Mouse (Mus musculus) heart, embryonic 16.5 days (tissue): ENCODE measurements around the gene Rundc1. TPM values are rescaled to one million over a fixed set of nuclear protein-coding genes. Genes with fewer than 3 reads are reported as not detected.
A peak's percentile ranks its signal among the peaks of the same experiment; 100 is the strongest.
"Not testable (repeated sequence)": the region's sequence is repeated elsewhere in the genome, so short reads cannot be mapped to it uniquely, and the experiment has no call there.

ENCODE experiments used
- ATAC-seq: fragments of 200-750 bp; cut with Nextera tagmentation; replicated peaks from 2 replicates; pipeline ENCODE4 v1.8.0; 2017; ENCODE audit warnings: moderate number of reproducible peaks; ENCODE audit not compliant: insufficient read depth, low FRiP score; ENCODE audit errors: extremely low read depth
- H3K27ac ChIP-seq: fragments of 300-500 bp; sonication (generic); 2 replicates; pipeline ENCODE4 v1.5.1; 2014; ENCODE audit warnings: mild to moderate bottlenecking, low read length, control low read depth, moderate library complexity
- H3K27me3 ChIP-seq: fragments of 300-500 bp; sonication (generic); 2 replicates; pipeline ENCODE4 v1.6.1; 2014; ENCODE audit warnings: low read length, mixed read lengths; ENCODE audit not compliant: control insufficient read depth, insufficient read depth
- H3K36me3 ChIP-seq: fragments of 300-500 bp; sonication (generic); 2 replicates; pipeline ENCODE4 v1.6.1; 2014; ENCODE audit not compliant: control insufficient read depth, insufficient read depth
- H3K4me1 ChIP-seq: fragments of 300-500 bp; sonication (generic); 2 replicates; pipeline ENCODE4 v1.6.1; 2014; ENCODE audit warnings: low read length, mixed read lengths; ENCODE audit not compliant: control insufficient read depth, insufficient read depth
- H3K4me2 ChIP-seq: fragments of 300-500 bp; sonication (generic); 2 replicates; pipeline ENCODE4 v1.6.1; 2014; ENCODE audit warnings: low read depth, mild to moderate bottlenecking, control low read depth, low read length
- H3K4me3 ChIP-seq: fragments of 300-500 bp; sonication (generic); 2 replicates; pipeline ENCODE4 v1.5.1; 2014; ENCODE audit warnings: mild to moderate bottlenecking, control low read depth, low read length
- H3K9ac ChIP-seq: fragments of 300-500 bp; sonication (generic); 2 replicates; pipeline ENCODE4 v1.6.1; 2014; ENCODE audit warnings: low read length, control low read depth
- H3K9me3 ChIP-seq: fragments of 300-500 bp; sonication (generic); replicated peaks from 2 replicates; pipeline ENCODE4 v1.6.1; 2016; ENCODE audit warnings: low read length; ENCODE audit not compliant: control insufficient read depth
- WGBS: fragments of 180-500 bp; shearing (Covaris S2); extraction: QIAGEN DNeasy Blood & Tissue Kit; methylation state at CpG from one replicate; pipeline ENCODE4 v1.1.7; 2014; 5-methylcytosine and 5-hydroxymethylcytosine counted together
- polyA plus RNA-seq: library from polyadenylated mRNA; unstranded; fragments of >200 nt; fragmentation: Nextera tagmentation; extraction: Ambion mirVana; gene quantifications from 2 replicates; pipeline ENCODE4 v1.2.1, GENCODE M21; 2015

Rundc1 gene
- polyA plus RNA-seq, 1 experiment from 2014 or later: 15.4 TPM

GRCm38 (mm10) chr11:101460321-101460720 lies 35.4 kb downstream of the Rundc1 start:
- H3K27me3 ChIP-seq: no peaks in the 10 kb centered on the region
- no peak overlapping the region for H3K4me2 ChIP-seq
- no peaks in the 10 kb centered on the region for H3K9me3 ChIP-seq
- H3K4me1 ChIP-seq: peaks cover 15% of the 10 kb centered on the region
- H3K4me3 ChIP-seq: no peak overlapping the region
- WGBS: 83% methylated on average over 15 of the region's 15 CpGs
- no peak overlapping the region for H3K9ac ChIP-seq
- no peak overlapping the region for H3K27ac ChIP-seq
- ATAC-seq: no peak
- peaks cover 26% of the 10 kb centered on the region for H3K36me3 ChIP-seq

- no peak for ATAC-seq
These were observed 37.3 kb downstream of the Rundc1 start for GRCm38 (mm10) chr11:101462141-101462540.

GRCm38 (mm10) chr11:101462583-101463440 lies 37.9 kb downstream of the Rundc1 start:
- 42% methylated on average over 13 of the region's 13 CpGs for WGBS
- H3K4me2 ChIP-seq: no peak overlapping the region
- no peak for ATAC-seq
- H3K9ac ChIP-seq: no peak overlapping the region
- H3K27me3 ChIP-seq: no peaks in the 10 kb centered on the region
- no peak overlapping the region for H3K4me3 ChIP-seq
- peaks cover 25% of the 10 kb centered on the region for H3K4me1 ChIP-seq
- H3K27ac ChIP-seq: no peak overlapping the region
- H3K9me3 ChIP-seq: no peaks in the 10 kb centered on the region
- H3K36me3 ChIP-seq: peaks cover 17% of the 10 kb centered on the region

More at GRCm38 (mm10) chr11:101462141-101462540, 37.3 kb downstream of the Rundc1 start:
- Histone ChIP-seq H3K4me2 (no peak overlapping the region), H3K27ac (no peak overlapping the region), H3K36me3 (peaks cover 19% of the 10 kb centered on the region), H3K27me3 (no peaks in the 10 kb centered on the region), H3K4me1 (peaks cover 22% of the 10 kb centered on the region), H3K4me3 (no peak overlapping the region), H3K9ac (no peak overlapping the region), H3K9me3 (no peaks in the 10 kb centered on the region)
- 86% methylated on average over 14 of the region's 14 CpGs for WGBS

GRCm38 (mm10) chr11:101464211-101465100 lies 39.6 kb downstream of the Rundc1 start, which contains the start of gene Rnd2:
TSS of gene Rnd2 (plus strand) at chr11:101464999.
- 13% methylated on average over 12 of the region's 12 CpGs for WGBS

GRCm38 (mm10) chr11:101465101-101465868 lies 40.4 kb downstream of the Rundc1 start:
- WGBS: under 1% methylated on average over 51 of the region's 51 CpGs
- no peaks in the 10 kb centered on the region for H3K9me3 ChIP-seq
- peak; percentile 33; the same call in 1 of the 2 replicates for ATAC-seq
- peak overlapping the region; percentile 88 for H3K4me3 ChIP-seq
- no peaks in the 10 kb centered on the region for H3K27me3 ChIP-seq
- peak overlapping the region; percentile 93 for H3K4me2 ChIP-seq
- peaks cover 11% of the 10 kb centered on the region for H3K36me3 ChIP-seq
- H3K27ac ChIP-seq: peak overlapping the region; percentile 88
- H3K9ac ChIP-seq: peak overlapping the region; percentile 87
- peaks cover 30% of the 10 kb centered on the region for H3K4me1 ChIP-seq

More at GRCm38 (mm10) chr11:101464211-101465100, 39.6 kb downstream of the Rundc1 start, which contains the start of gene Rnd2:
- no peak for ATAC-seq
- Histone ChIP-seq H3K4me2 (peak within 1 kb of the TSS; percentile 93), H3K27ac (peak within 1 kb of the TSS; percentile 88), H3K4me1 (peaks cover 30% of the 10 kb centered on the region), H3K4me3 (peak within 1 kb of the TSS; percentile 88), H3K9me3 (no peaks in the 10 kb centered on the region), H3K27me3 (no peaks in the 10 kb centered on the region), H3K9ac (peak within 1 kb of the TSS; percentile 87), H3K36me3 (peaks cover 14% of the 10 kb centered on the region)

GRCm38 (mm10) chr11:101465869-101466551 lies 41.1 kb downstream of the Rundc1 start, which contains the start of gene Vat1:
TSS of gene Vat1 (minus strand) at chr11:101466230.
- peak within 1 kb of the TSS; percentile 88 for H3K27ac ChIP-seq
- H3K4me1 ChIP-seq: peaks cover 30% of the 10 kb centered on the region
- ATAC-seq: peak; percentile 74

GRCm38 (mm10) chr11:101466552-101466950 lies 41.7 kb downstream of the Rundc1 start:
- H3K36me3 ChIP-seq, H3K9me3 ChIP-seq, H3K27ac ChIP-seq, H3K27me3 ChIP-seq, ATAC-seq: not testable (repeated sequence)
- WGBS: 51% methylated on average over 5 of the region's 5 CpGs
- peak overlapping the region; percentile 87 for H3K9ac ChIP-seq
- H3K4me3 ChIP-seq: peak overlapping the region; percentile 88
- H3K4me1 ChIP-seq: peaks cover 30% of the 10 kb centered on the region
- H3K4me2 ChIP-seq: peak overlapping the region; percentile 93

More at GRCm38 (mm10) chr11:101465869-101466551, 41.1 kb downstream of the Rundc1 start, which contains the start of gene Vat1:
- Histone ChIP-seq H3K9ac (peak within 1 kb of the TSS; percentile 87), H3K4me2 (peak within 1 kb of the TSS; percentile 93), H3K9me3 (no peaks in the 10 kb centered on the region), H3K27me3 (no peaks in the 10 kb centered on the region), H3K4me3 (peak within 1 kb of the TSS; percentile 88), H3K36me3 (peaks cover 10% of the 10 kb centered on the region; the same call in 1 of the 2 replicates)
- 2% methylated on average over 57 of the region's 60 CpGs for WGBS
